Mouse (Mus musculus): ENCODE results near the gene C1qtnf6. TPM values are rescaled to one million over a fixed set of nuclear protein-coding genes. Genes with fewer than 3 reads are reported as not detected.

C1qtnf6 gene
- polyA plus RNA-seq, 1 experiment from 2014 or later = 23.9 TPM

- WGBS = 64% methylated on average over 4 of the region's 4 CpGs
- H3K27me3 ChIP-seq (replicated peaks) = no peaks in the 10 kb centered on the region
- no peak overlapping the region for H3K27ac ChIP-seq
- no peaks in the 10 kb centered on the region for H3K4me1 ChIP-seq
- H3K4me3 ChIP-seq (replicated peaks) = no peak overlapping the region
- no peak for ATAC-seq (ENCODE audit: insufficient read depth, low FRiP score, low read depth)
- no peaks in the 10 kb centered on the region for H3K36me3 ChIP-seq
- H3K4me2 ChIP-seq = no peak overlapping the region
- no peak overlapping the region for H3K9ac ChIP-seq
- H3K9me3 ChIP-seq = no peaks in the 10 kb centered on the region
These were observed 44.1 kb downstream of the C1qtnf6 start for GRCm38 (mm10) chr15:78487066-78487465.

- Histone ChIP-seq H3K4me3 (replicated peaks) (no peak overlapping the region), H3K27me3 (replicated peaks) (no peaks in the 10 kb centered on the region), H3K36me3 (no peaks in the 10 kb centered on the region), H3K9me3 (no peaks in the 10 kb centered on the region), H3K4me2 (no peak overlapping the region), H3K27ac (no peak overlapping the region), H3K4me1 (no peaks in the 10 kb centered on the region), H3K9ac (no peak overlapping the region)
- WGBS = 88% methylated on average over 1 of the region's 1 CpGs
- ATAC-seq (ENCODE audit: insufficient read depth, low FRiP score, low read depth) = no peak
These were observed 44.7 kb downstream of the C1qtnf6 start for GRCm38 (mm10) chr15:78486564-78486963.

- 70% methylated on average over 4 of the region's 4 CpGs for WGBS
- no peak overlapping the region for H3K4me3 ChIP-seq (replicated peaks)
- no peaks in the 10 kb centered on the region for H3K9me3 ChIP-seq
These were observed 47.9 kb downstream of the C1qtnf6 start for GRCm38 (mm10) chr15:78483311-78483710.

GRCm38 (mm10) chr15:78482518-78482917, 48.7 kb downstream of the C1qtnf6 start:
- no peak for ATAC-seq (ENCODE audit: insufficient read depth, low FRiP score, low read depth)
- no peak overlapping the region for H3K4me2 ChIP-seq
- H3K9ac ChIP-seq = no peak overlapping the region
- H3K4me3 ChIP-seq (replicated peaks) = no peak overlapping the region
- H3K27me3 ChIP-seq (replicated peaks) = no peaks in the 10 kb centered on the region
- H3K27ac ChIP-seq = no peak overlapping the region
- no peaks in the 10 kb centered on the region for H3K9me3 ChIP-seq
- 57% methylated on average over 3 of the region's 3 CpGs for WGBS
- peaks cover 11% of the 10 kb centered on the region; the same call in 1 of the 2 replicates for H3K4me1 ChIP-seq
- no peaks in the 10 kb centered on the region for H3K36me3 ChIP-seq

More at GRCm38 (mm10) chr15:78483311-78483710, 47.9 kb downstream of the C1qtnf6 start:
- no peak overlapping the region for H3K9ac ChIP-seq
- ATAC-seq (ENCODE audit: insufficient read depth, low FRiP score, low read depth) = no peak
- H3K4me2 ChIP-seq = no peak overlapping the region
- H3K27me3 ChIP-seq (replicated peaks) = no peaks in the 10 kb centered on the region
- H3K36me3 ChIP-seq = no peaks in the 10 kb centered on the region
- no peak overlapping the region for H3K27ac ChIP-seq
- peaks cover 11% of the 10 kb centered on the region; the same call in 1 of the 2 replicates for H3K4me1 ChIP-seq

- ATAC-seq (ENCODE audit: insufficient read depth, low FRiP score, low read depth) = no peak
These were observed 49.7 kb downstream of the C1qtnf6 start for GRCm38 (mm10) chr15:78481448-78482000.

GRCm38 (mm10) chr15:78480991-78481390, 50.2 kb downstream of the C1qtnf6 start:
- no peak overlapping the region for H3K9ac ChIP-seq
- H3K36me3 ChIP-seq = no peaks in the 10 kb centered on the region
- WGBS = 18% methylated on average over 2 of the region's 2 CpGs
- H3K4me3 ChIP-seq (replicated peaks) = no peak overlapping the region
- H3K27me3 ChIP-seq (replicated peaks) = no peaks in the 10 kb centered on the region
- peaks cover 11% of the 10 kb centered on the region; the same call in 1 of the 2 replicates for H3K4me1 ChIP-seq
- no peaks in the 10 kb centered on the region for H3K9me3 ChIP-seq
- H3K4me2 ChIP-seq = no peak overlapping the region
- no peak overlapping the region for H3K27ac ChIP-seq
- no peak; the same call in 1 of the 2 replicates for ATAC-seq (ENCODE audit: insufficient read depth, low FRiP score, low read depth)

More at GRCm38 (mm10) chr15:78481448-78482000, 49.7 kb downstream of the C1qtnf6 start:
- Histone ChIP-seq H3K9ac (no peak overlapping the region), H3K4me2 (no peak overlapping the region), H3K4me3 (replicated peaks) (no peak overlapping the region), H3K4me1 (peaks cover 11% of the 10 kb centered on the region; the same call in 1 of the 2 replicates), H3K36me3 (no peaks in the 10 kb centered on the region), H3K27ac (no peak overlapping the region), H3K27me3 (replicated peaks) (no peaks in the 10 kb centered on the region), H3K9me3 (no peaks in the 10 kb centered on the region)
- 50% methylated on average over 9 of the region's 9 CpGs for WGBS

GRCm38 (mm10) chr15:78480111-78480510, 51.1 kb downstream of the C1qtnf6 start:
- H3K36me3 ChIP-seq = no peaks in the 10 kb centered on the region
- peaks cover 11% of the 10 kb centered on the region; the same call in 1 of the 2 replicates for H3K4me1 ChIP-seq
- no peaks in the 10 kb centered on the region for H3K9me3 ChIP-seq
- ATAC-seq (ENCODE audit: insufficient read depth, low FRiP score, low read depth) = no peak
- no peak overlapping the region for H3K4me3 ChIP-seq (replicated peaks)
- no peaks in the 10 kb centered on the region for H3K27me3 ChIP-seq (replicated peaks)
- WGBS = 69% methylated on average over 7 of the region's 7 CpGs
- H3K27ac ChIP-seq = no peak overlapping the region
- H3K4me2 ChIP-seq = no peak overlapping the region
- H3K9ac ChIP-seq = no peak overlapping the region

- WGBS = 75% methylated on average over 5 of the region's 5 CpGs
- no peak for ATAC-seq (ENCODE audit: insufficient read depth, low FRiP score, low read depth)
These were observed 51.7 kb downstream of the C1qtnf6 start for GRCm38 (mm10) chr15:78479470-78479869.

GRCm38 (mm10) chr15:78478073-78478472, 53.1 kb downstream of the C1qtnf6 start:
- WGBS = 84% methylated on average over 4 of the region's 4 CpGs
- Histone ChIP-seq H3K4me3 (replicated peaks) (no peak overlapping the region), H3K27me3 (replicated peaks) (no peaks in the 10 kb centered on the region), H3K9me3 (no peaks in the 10 kb centered on the region), H3K4me2 (no peak overlapping the region), H3K36me3 (no peaks in the 10 kb centered on the region), H3K27ac (no peak overlapping the region), H3K4me1 (peaks cover 11% of the 10 kb centered on the region; the same call in 1 of the 2 replicates), H3K9ac (no peak overlapping the region)
- no peak for ATAC-seq (ENCODE audit: insufficient read depth, low FRiP score, low read depth)

More at GRCm38 (mm10) chr15:78479470-78479869, 51.7 kb downstream of the C1qtnf6 start:
- Histone ChIP-seq H3K27ac (no peak overlapping the region), H3K9ac (no peak overlapping the region), H3K4me1 (peaks cover 11% of the 10 kb centered on the region; the same call in 1 of the 2 replicates), H3K27me3 (replicated peaks) (no peaks in the 10 kb centered on the region), H3K4me2 (no peak overlapping the region), H3K4me3 (replicated peaks) (no peak overlapping the region), H3K9me3 (no peaks in the 10 kb centered on the region), H3K36me3 (no peaks in the 10 kb centered on the region)

- Histone ChIP-seq H3K4me2 (no peak overlapping the region), H3K9me3 (no peaks in the 10 kb centered on the region), H3K9ac (no peak overlapping the region), H3K4me3 (replicated peaks) (no peak overlapping the region), H3K27me3 (replicated peaks) (no peaks in the 10 kb centered on the region), H3K4me1 (peaks cover 13% of the 10 kb centered on the region; the same call in 1 of the 2 replicates), H3K36me3 (no peaks in the 10 kb centered on the region), H3K27ac (no peak overlapping the region)
- 62% methylated on average over 1 of the region's 1 CpGs for WGBS
- ATAC-seq (ENCODE audit: insufficient read depth, low FRiP score, low read depth) = no peak
These were observed 54.3 kb downstream of the C1qtnf6 start for GRCm38 (mm10) chr15:78476878-78477277.

- Histone ChIP-seq H3K36me3 (no peaks in the 10 kb centered on the region), H3K27me3 (replicated peaks) (no peaks in the 10 kb centered on the region), H3K9me3 (no peaks in the 10 kb centered on the region), H3K4me3 (replicated peaks) (no peak overlapping the region), H3K27ac (no peak overlapping the region), H3K9ac (no peak overlapping the region), H3K4me1 (0 out of 2 replicates have a peak, but pooled peaks cover 4% of the 10 kb centered on the region), H3K4me2 (no peak overlapping the region)
- ATAC-seq (ENCODE audit: insufficient read depth, low FRiP score, low read depth) = peak; percentile 35; the same call in 1 of the 2 replicates
- 47% methylated on average over 3 of the region's 3 CpGs for WGBS
These were observed 55.6 kb downstream of the C1qtnf6 start for GRCm38 (mm10) chr15:78475604-78476031.

GRCm38 (mm10) chr15:78473442-78473841, 57.8 kb downstream of the C1qtnf6 start:
- no peak overlapping the region for H3K9ac ChIP-seq
- H3K27ac ChIP-seq = no peak overlapping the region
- no peaks in the 10 kb centered on the region for H3K27me3 ChIP-seq (replicated peaks)
- H3K4me2 ChIP-seq = no peak overlapping the region
- 0 out of 2 replicates have a peak, but pooled peaks cover 3% of the 10 kb centered on the region for H3K4me1 ChIP-seq
- H3K9me3 ChIP-seq = no peaks in the 10 kb centered on the region
- ATAC-seq (ENCODE audit: insufficient read depth, low FRiP score, low read depth) = no peak
- H3K4me3 ChIP-seq (replicated peaks) = no peak overlapping the region
- no peaks in the 10 kb centered on the region for H3K36me3 ChIP-seq
- WGBS = 80% methylated on average over 6 of the region's 6 CpGs
